25 mouse cellular contexts compared by ENCODE assay signal in genomic region chr11:73315961-73316360, GRCm38 (mm10). TPM values are rescaled to one million over a fixed set of nuclear protein-coding genes. Genes with fewer than 3 reads are reported as not detected.
"Had no signal": no experiment of that assay in that cellular context is flagged by ENCODE, and none has a peak within 500 bp of the region (broad histone marks: within the 10 kb centered on the region; RNA-seq: fewer than 3 reads in every experiment).

No protein-coding gene starts in this region.

- H3K4me1 ChIP-seq: midbrain, embryonic 10.5 days; midbrain, embryonic 12.5 days; neural tube, embryonic 13.5 days; neural tube, embryonic 15.5 days; stomach, embryonic 15.5 days had no signal

- H3K4me3 ChIP-seq: midbrain, embryonic 10.5 days; midbrain, embryonic 12.5 days; myocyte; neural tube, embryonic 13.5 days; neural tube, embryonic 15.5 days; stomach, embryonic 15.5 days had no signal

- H3K9ac ChIP-seq: lung, embryonic 14.5 days; midbrain, embryonic 12.5 days; neural tube, embryonic 13.5 days; neural tube, embryonic 15.5 days; stomach, embryonic 15.5 days had no signal

- H3K27ac ChIP-seq: midbrain, embryonic 10.5 days; midbrain, embryonic 12.5 days; neural tube, embryonic 13.5 days; neural tube, embryonic 15.5 days; stomach, embryonic 15.5 days; stomach, postnatal 0 days had no signal

- H3K9me3 ChIP-seq: midbrain, embryonic 10.5 days; midbrain, embryonic 12.5 days; neural tube, embryonic 13.5 days; neural tube, embryonic 15.5 days; stomach, embryonic 15.5 days had no signal

- H3K27me3 ChIP-seq: midbrain, embryonic 12.5 days; neural tube, embryonic 13.5 days; neural tube, embryonic 15.5 days; stomach, embryonic 15.5 days had no signal

- ATAC-seq: midbrain, embryonic 16.5 days had no signal

- DNase-seq: lung, adult 18-20 months; lung, embryonic 14.5 days; lung, postnatal 10 days; lung, postnatal 4 days; midbrain, embryonic 14.5 days; retina, postnatal 1 day; right cerebral cortex, adult 18-20 months; right cerebral cortex, postnatal 25 days; thymus, adult 2 months; thymus, postnatal 25 days; thymus, postnatal 4 days had no signal

- H3K36me3 ChIP-seq: midbrain, embryonic 10.5 days; midbrain, embryonic 12.5 days; neural tube, embryonic 13.5 days; neural tube, embryonic 15.5 days; stomach, embryonic 15.5 days had no signal

- H3K4me2 ChIP-seq: lung, embryonic 14.5 days; midbrain, embryonic 12.5 days; neural tube, embryonic 13.5 days; neural tube, embryonic 15.5 days; stomach, embryonic 15.5 days had no signal

RNA-seq across cellular contexts. Expression of gene Aspa, which starts 13.4 kb away (rescaled TPM):
- polyA plus RNA-seq: midbrain, embryonic 10.5 days; neural tube, embryonic 11.5 days had no signal

RNA-seq across cellular contexts. Expression of gene Gm49340, which starts 13.6 kb away (rescaled TPM):
- total RNA-seq: megakaryocyte, adult 5-6 weeks; megakaryocyte-erythroid progenitor cell, adult 5-6 weeks had no signal
- polyA plus RNA-seq: lung, embryonic 14.5 days; lung, embryonic 16.5 days; midbrain, embryonic 10.5 days; midbrain, embryonic 12.5 days; midbrain, embryonic 14.5 days; midbrain, embryonic 16.5 days; myocyte; neural tube, embryonic 11.5 days; neural tube, embryonic 13.5 days; neural tube, embryonic 15.5 days; spleen, adult 2 months; stomach, embryonic 15.5 days; stomach, postnatal 0 days; thymus, adult 2 months; urinary bladder, adult 2 months had no signal

RNA-seq across cellular contexts. Expression of gene Spata22, which starts 13.6 kb away (rescaled TPM):
- total RNA-seq: megakaryocyte, adult 5-6 weeks; megakaryocyte-erythroid progenitor cell, adult 5-6 weeks had no signal
- polyA plus RNA-seq: lung, embryonic 14.5 days; lung, embryonic 16.5 days; midbrain, embryonic 10.5 days; midbrain, embryonic 12.5 days; midbrain, embryonic 14.5 days; myocyte; neural tube, embryonic 11.5 days; spleen, adult 2 months; stomach, postnatal 0 days; thymus, adult 2 months had no signal

RNA-seq across cellular contexts. Expression of gene Olfr20, which starts 34.6 kb away (rescaled TPM):
- total RNA-seq: megakaryocyte, adult 5-6 weeks; megakaryocyte-erythroid progenitor cell, adult 5-6 weeks had no signal
- polyA plus RNA-seq: lung, embryonic 14.5 days; lung, embryonic 16.5 days; midbrain, embryonic 10.5 days; midbrain, embryonic 12.5 days; midbrain, embryonic 14.5 days; midbrain, embryonic 16.5 days; myocyte; neural tube, embryonic 11.5 days; neural tube, embryonic 13.5 days; neural tube, embryonic 15.5 days; spleen, adult 2 months; stomach, embryonic 15.5 days; stomach, postnatal 0 days had no signal

RNA-seq across cellular contexts. Expression of gene Trpv3, which starts 48.8 kb away (rescaled TPM):
- total RNA-seq: megakaryocyte, adult 5-6 weeks; megakaryocyte-erythroid progenitor cell, adult 5-6 weeks had no signal
- polyA plus RNA-seq: midbrain, embryonic 10.5 days had no signal
